Mouse (Mus musculus): ENCODE results near the gene Wdr37.
A peak's percentile ranks its signal among the peaks of the same experiment; 100 is the strongest.

GRCm38 (mm10) chr13:8785185-8785584 is 86.5 kb downstream of the Wdr37 start:
- TF ChIP-seq CTCF (IDR thresholded peaks at IDR 0.05; ENCODE audit: low read depth, low read length) (peak; percentile 32; the same call in 1 of the 2 replicates), GATA1 (IDR thresholded peaks at IDR 0.05; ENCODE audit: borderline replicate concordance, low read length) (no peak), POLR2AphosphoS5 (IDR thresholded peaks at IDR 0.05; ENCODE audit: insufficient replicate concordance, low read depth, low read length) (no peak), TAL1 (conservative IDR thresholded peaks at IDR 0.05; ENCODE audit: low read depth, low read length) (no peak), GATA2 (IDR thresholded peaks at IDR 0.05; ENCODE audit: borderline replicate concordance, low read depth, low read length) (no peak)

Measured in G1E (cell line).